Mouse (Mus musculus) adrenal gland, adult 18-20 months (tissue): ENCODE data around the gene Ccdc60. TPM values are rescaled to one million over a fixed set of nuclear protein-coding genes. Genes with fewer than 3 reads are reported as not detected.

Source experiments
- DNase-seq, 2 experiments: peaks; one replicate each; pipeline ENCODE4 v3.0.0; 2021 to 2022; ENCODE audit warnings: low spot score in 2 of 2
- total RNA-seq, 2 experiments: library from RNA; stranded (reverse); gene quantifications; 1 replicate in 1 of 2; 2 replicates in 1 of 2; pipeline ENCODE4 v1.2.3; 2021

Ccdc60 gene
- total RNA-seq, 2 experiments from 2014 or later = not detected

DNA sequence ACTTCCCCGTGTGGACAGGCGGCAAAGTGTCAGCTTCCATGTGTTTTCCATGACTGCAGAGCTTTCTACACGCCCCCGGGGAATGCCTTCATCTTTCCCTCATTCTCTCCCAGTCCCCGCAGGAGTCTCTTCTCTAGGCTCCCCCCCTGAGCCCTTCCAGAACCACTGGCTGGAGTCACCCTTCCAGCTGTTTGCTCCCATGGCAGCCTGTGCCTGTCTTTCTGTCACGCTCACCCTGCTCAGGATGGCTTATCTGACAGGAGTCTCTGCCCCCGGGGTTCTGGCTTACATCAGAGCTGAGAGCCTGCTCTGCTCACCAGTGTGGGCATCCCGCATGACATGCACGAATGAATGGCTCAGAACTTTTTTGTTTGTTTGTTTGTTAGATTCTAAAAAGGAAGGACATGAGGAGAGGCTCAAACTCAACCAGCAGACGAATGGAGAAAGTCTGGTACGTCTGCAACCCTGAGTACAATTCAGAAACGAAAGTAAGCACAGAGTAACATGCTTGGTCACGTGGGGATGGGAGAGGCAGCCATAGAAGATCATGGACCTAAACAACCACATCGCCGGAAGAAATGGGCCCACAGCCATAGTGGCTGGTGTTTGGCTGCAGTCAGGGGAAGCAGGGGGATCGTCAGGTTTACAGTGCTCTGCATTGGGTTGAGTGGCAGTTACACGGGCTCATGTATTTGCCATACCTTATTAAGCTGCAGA, 17.1 kb downstream of the Ccdc60 start:
- DNase-seq = no peak

DNA sequence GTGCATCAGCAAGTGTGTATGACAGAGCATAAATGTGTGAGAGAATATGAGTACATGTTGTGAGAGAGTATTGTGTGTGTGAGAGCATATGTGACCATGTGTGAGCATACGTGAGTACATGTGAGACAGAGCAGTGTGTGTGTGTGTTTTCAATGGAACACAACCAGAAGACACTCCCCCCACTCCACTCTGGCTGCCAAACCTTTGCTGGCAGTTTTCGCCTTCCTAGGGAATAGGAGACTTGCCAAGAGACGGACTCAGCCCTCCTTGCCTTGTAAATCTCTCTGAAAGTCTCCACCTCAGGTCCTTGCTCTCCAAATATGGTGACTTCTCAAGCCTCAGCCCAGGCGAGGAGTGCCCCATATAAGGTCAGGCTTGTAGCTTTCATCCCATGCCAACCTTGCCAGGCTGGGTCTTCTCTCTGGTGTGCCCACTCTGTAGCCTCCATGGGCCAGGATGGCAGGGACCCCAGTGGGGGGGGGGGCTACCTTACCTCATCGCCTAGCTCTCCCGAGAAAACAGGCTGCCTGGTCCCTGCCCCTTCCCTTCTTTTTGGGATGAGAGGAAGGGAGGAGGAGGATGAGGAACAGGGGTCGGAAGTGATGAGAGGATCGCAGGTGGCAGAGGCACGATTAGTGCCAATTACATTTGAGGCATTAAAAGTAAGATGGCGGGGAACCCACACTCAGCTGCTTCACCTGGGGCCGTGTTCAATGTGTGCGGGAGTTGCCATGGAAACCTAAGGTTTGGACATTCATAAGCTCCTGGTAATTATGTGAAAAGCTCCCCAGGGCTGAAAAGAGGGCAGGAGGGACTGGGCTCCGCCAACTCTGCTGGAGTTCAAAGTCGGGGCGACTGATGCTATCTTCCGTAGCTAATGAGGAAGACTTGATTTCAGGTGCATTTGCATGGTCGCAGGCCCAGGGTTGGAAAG, 19.3 kb downstream of the Ccdc60 start:
- DNase-seq = no peak

DNA sequence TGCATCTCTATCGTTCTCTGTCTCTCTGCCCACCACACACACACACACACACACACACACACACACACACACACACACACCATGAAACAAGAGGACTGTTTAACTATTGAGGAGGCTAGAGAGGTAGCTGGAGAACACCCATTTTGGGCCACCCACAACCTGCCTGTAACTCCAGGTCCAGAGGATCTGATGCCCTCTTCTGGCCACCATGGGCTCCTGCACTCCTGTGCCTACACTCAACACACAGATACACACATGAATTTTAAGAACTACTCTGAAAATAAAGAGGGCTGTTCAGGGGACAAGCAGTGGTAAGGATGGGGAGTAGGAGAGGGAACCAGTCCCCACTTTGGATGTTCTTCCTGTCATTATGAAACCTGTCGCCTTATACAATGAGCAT, 26.1 kb downstream of the Ccdc60 start:
- DNase-seq = no peak

GRCm38 (mm10) chr5:116261944-116262343, 26.8 kb downstream of the Ccdc60 start:
- no peak for DNase-seq

GRCm38 (mm10) chr5:116260356-116260755, 28.4 kb downstream of the Ccdc60 start:
- DNase-seq = no peak

DNA sequence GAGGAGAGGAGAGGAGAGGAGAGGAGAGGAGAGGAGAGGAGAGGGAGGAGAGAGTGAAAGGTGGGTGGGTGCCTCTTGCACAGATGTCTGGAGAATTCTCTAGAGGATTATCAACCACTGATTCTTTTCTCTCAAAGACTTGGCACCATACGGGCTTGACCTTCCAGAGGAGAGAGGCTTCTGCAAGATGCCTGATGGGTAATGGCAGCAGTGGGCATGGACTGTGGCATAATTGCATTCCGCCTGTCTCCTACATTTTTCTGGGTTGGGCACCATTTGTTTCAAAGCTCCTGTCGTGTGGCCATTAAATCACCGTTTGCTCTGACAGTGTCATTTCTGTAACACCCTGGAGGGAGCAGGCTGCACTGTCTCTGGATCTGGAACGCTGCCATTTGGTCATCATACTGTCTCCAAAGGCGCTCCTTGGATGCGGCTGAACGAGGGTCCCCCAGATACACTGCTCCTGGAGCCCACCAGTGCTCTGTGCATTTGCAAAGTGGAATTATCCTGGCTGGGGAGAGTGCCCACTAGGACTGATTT, 30.4 kb downstream of the Ccdc60 start:
- DNase-seq = no peak

- no peak for DNase-seq
Observed at GRCm38 (mm10) chr5:116253914-116254313, 34.9 kb downstream of the Ccdc60 start.

DNA sequence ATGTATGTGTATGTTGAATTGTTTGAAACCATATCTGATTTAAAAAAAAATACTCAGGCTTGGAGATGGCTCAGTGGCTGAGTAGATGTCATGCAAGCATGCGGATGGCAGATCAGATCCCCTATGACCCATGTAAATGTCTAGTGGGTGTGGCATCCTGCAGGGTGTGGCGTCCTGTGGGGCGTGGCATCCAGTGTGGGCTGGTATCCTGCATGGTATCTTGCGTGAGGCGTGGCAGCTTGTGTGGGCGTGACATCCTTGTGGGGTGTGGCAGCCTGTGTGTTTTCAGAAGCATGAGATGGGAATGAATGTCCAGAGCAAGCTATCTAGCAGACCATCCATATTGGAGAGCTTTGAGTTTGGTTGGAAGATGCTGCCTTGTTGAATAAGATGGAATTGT, 36.6 kb downstream of the Ccdc60 start:
- no peak for DNase-seq

DNA sequence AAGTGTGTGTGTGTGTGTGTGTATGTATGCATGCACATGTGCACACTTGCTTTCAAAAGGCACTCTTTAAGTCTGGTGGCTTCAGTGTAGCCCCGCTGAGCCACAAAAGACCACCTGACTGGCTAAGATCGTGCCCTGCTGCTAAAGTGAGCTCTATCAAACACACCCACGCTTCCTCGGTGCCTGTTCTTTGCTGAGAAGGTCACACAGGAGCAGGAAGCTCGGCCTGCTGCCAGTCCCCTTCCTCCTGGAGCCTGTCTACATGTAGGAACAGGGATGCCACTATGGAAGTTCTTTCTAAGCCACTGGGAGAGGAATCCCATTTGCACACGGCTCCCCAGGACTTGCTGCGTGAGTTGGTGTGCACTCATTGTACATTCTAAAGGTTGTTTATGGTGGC, 42.1 kb downstream of the Ccdc60 start:
- no peak for DNase-seq

- DNase-seq = no peak
Observed at GRCm38 (mm10) chr5:116244476-116244875, 44.3 kb downstream of the Ccdc60 start.

DNA sequence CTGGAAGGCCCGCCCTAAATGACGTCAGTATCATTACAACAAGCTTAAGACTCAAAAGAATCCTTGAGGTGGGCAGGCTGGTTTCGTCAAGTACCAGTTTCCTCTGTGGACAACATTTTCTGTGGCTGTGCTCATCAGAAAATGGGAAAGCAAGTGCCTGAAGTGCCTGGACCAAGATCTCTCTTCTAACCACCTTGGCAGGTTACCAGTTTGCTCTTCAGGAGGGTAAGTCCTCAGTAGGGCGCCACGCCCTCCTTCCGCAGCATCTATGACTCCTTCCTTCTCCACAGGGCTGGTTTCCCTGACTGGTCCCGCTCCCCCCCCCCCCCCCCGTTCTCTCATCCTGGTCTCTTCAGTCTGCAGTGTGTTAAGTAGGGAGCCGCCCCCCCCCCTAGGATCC, 45.2 kb downstream of the Ccdc60 start:
- DNase-seq = no peak

- peak; percentile 28 to 41 for DNase-seq
Observed at GRCm38 (mm10) chr5:116231841-116232643, 56.7 kb downstream of the Ccdc60 start.

GRCm38 (mm10) chr5:116228414-116228813, 60.4 kb downstream of the Ccdc60 start:
- no peak for DNase-seq

- no peak for DNase-seq
Observed at GRCm38 (mm10) chr5:116224023-116224422, 64.8 kb downstream of the Ccdc60 start.

DNA sequence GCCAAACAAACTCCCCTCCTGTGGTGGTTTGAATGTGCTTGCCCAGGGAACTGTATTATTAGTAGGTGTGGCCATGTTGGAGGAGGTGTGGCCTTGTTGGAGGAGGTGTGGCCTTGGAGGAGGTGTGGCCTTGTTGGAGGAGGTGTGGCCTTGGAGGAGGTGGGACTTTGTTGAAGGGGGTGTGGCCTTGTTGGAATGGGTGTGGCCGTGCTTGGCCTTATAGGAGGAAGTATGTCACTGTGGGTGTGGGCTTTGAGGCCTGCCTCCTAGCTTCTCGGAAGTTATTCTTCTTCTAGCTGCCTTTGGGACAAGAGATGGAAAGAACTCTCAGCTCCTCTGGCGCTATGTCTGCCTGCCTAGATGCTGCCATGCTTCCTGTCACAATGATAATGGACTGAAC, 66.9 kb downstream of the Ccdc60 start:
- no peak for DNase-seq

- no peak for DNase-seq
Observed at GRCm38 (mm10) chr5:116219288-116219687, 69.5 kb downstream of the Ccdc60 start.

- no peak for DNase-seq
Observed at GRCm38 (mm10) chr5:116212706-116213105, 76.1 kb downstream of the Ccdc60 start.

DNA sequence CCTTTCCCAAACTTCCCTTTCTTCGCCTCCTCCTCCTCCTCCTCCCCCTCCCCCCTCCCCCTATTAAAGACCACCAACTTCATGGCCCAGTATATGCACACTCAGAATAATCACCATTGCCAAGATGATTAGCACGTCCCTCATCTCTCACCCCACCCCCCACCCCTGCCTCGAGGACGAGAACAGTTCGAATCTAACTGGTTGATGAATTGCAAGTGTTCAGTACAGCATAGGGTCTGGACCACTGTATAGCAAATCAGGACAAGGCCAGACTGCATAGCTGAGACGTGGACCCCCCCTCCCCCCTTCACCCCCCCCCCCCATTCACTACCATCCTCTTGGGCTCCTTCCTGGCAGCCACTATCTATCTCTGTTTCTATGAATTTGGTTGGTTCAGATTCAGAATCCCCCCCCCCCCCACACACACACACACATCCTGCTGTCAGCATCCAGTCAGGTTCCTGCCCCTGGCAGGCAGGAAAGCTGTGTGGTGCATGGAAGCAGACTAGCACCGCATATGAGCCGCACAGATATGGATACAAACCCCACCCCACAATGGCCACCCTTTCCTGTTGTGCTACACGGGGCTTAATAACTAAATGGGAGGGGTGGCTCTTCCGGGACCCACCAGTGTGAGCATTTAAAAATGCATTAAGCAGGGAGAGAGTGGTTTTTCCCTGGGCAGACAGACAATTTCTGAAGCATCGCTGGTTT, 79.2 kb downstream of the Ccdc60 start:
- no peak for DNase-seq

- DNase-seq = no peak
Observed at GRCm38 (mm10) chr5:116208741-116209368, 79.9 kb downstream of the Ccdc60 start.

GRCm38 (mm10) chr5:116202692-116203091, 86.1 kb downstream of the Ccdc60 start:
- no peak for DNase-seq
